Mouse (Mus musculus) G1E (cell line): ENCODE results near the gene Shkbp1. TPM values are rescaled to one million over a fixed set of nuclear protein-coding genes. Genes with fewer than 3 reads are reported as not detected.

Experiments used
- ATAC-seq: 2 replicates; pipeline ENCODE4 v1.8.0; 2016; ENCODE audit warnings: mild to moderate bottlenecking; ENCODE audit not compliant: insufficient number of reproducible peaks, poor library complexity, low FRiP score, severe bottlenecking; ENCODE audit errors: extremely low read depth
- DNase-seq: peaks from one replicate; pipeline ENCODE4 v3.0.0; 2012; ENCODE audit warnings: low spot score
- H3K27me3 ChIP-seq: 2 replicates; pipeline ENCODE4 v1.6.1; 2012; ENCODE audit warnings: mild to moderate bottlenecking, low read length, inconsistent platforms; ENCODE audit not compliant: insufficient read depth
- H3K36me3 ChIP-seq: replicated peaks from 2 replicates; pipeline ENCODE3; 2012; ENCODE audit warnings: mild to moderate bottlenecking, inconsistent platforms
- H3K4me1 ChIP-seq: 2 replicates; pipeline ENCODE4 v1.6.1; 2012; ENCODE audit warnings: low read depth, low read length, inconsistent platforms, mixed read lengths; ENCODE audit not compliant: insufficient read depth
- H3K4me3 ChIP-seq: 2 replicates; pipeline ENCODE4 v1.5.1; 2012; ENCODE audit warnings: low read depth, mild to moderate bottlenecking, inconsistent platforms, low read length, moderate library complexity, mixed read lengths
- H3K9me3 ChIP-seq: replicated peaks from 2 replicates; pipeline ENCODE4 v1.6.1; 2012; ENCODE audit warnings: inconsistent platforms
- CTCF ChIP-seq: IDR thresholded peaks from 2 replicates; pipeline ENCODE4 v1.5.1; 2012; ENCODE audit warnings: low read depth, low read length, inconsistent platforms, mixed read lengths
- GATA1 ChIP-seq: IDR thresholded peaks from 2 replicates; pipeline ENCODE4 v1.6.1; 2012; ENCODE audit warnings: borderline replicate concordance, low read length, inconsistent platforms, mixed read lengths
- GATA2 ChIP-seq: IDR thresholded peaks from 2 replicates; pipeline ENCODE4 v1.6.1; 2012; ENCODE audit warnings: low read depth, low read length, inconsistent platforms, borderline replicate concordance
- POLR2AphosphoS5 ChIP-seq: IDR thresholded peaks from 2 replicates; pipeline ENCODE4 v1.6.1; 2012; ENCODE audit warnings: low read depth, low read length, inconsistent platforms; ENCODE audit not compliant: insufficient replicate concordance
- TAL1 ChIP-seq: conservative IDR thresholded peaks from 2 replicates; pipeline ENCODE4 v1.6.1; 2012; ENCODE audit warnings: low read depth, low read length, inconsistent platforms, mixed read lengths
- polyA plus RNA-seq: library from polyadenylated mRNA; stranded (reverse); fragments of >175 nt; gene quantifications from 2 replicates; pipeline ENCODE4 v1.2.3, GENCODE M21; 2012
- total RNA-seq, 2 experiments: library from RNA; stranded (forward) in 1 of 2; stranded (reverse) in 1 of 2; fragments of 200-1000 nt in 1 of 2; fragments of >200 nt in 1 of 2; fragmentation: Nextera tagmentation in 1 of 2; gene quantifications; 2 replicates each; pipeline ENCODE4 v1.2.3; 2014 to 2017

Shkbp1 gene
- total RNA-seq (2014; fragmentation: Nextera tagmentation) (89.8 and 111 TPM in 2 replicates), total RNA-seq (2017) (27.4 and 29.5 TPM in 2 replicates), polyA plus RNA-seq (218 and 220 TPM in 2 replicates)

GRCm38 (mm10) chr7:27355745-27356240 lies at the start of gene Shkbp1:
Gene Shkbp1, minus strand, starts transcription at chr7:27356019.
- ATAC-seq (peak; percentile 75), DNase-seq (peak; percentile 96)
- H3K27me3 ChIP-seq = no peaks in the 10 kb centered on the region
- H3K4me3 ChIP-seq = peak within 1 kb of the TSS; percentile 81
- peaks cover 31% of the 10 kb centered on the region for H3K36me3 ChIP-seq
- H3K9me3 ChIP-seq = no peaks in the 10 kb centered on the region
- H3K4me1 ChIP-seq = peaks cover 68% of the 10 kb centered on the region
- TF ChIP-seq TAL1 (no peak), POLR2AphosphoS5 (no peak)

DNA sequence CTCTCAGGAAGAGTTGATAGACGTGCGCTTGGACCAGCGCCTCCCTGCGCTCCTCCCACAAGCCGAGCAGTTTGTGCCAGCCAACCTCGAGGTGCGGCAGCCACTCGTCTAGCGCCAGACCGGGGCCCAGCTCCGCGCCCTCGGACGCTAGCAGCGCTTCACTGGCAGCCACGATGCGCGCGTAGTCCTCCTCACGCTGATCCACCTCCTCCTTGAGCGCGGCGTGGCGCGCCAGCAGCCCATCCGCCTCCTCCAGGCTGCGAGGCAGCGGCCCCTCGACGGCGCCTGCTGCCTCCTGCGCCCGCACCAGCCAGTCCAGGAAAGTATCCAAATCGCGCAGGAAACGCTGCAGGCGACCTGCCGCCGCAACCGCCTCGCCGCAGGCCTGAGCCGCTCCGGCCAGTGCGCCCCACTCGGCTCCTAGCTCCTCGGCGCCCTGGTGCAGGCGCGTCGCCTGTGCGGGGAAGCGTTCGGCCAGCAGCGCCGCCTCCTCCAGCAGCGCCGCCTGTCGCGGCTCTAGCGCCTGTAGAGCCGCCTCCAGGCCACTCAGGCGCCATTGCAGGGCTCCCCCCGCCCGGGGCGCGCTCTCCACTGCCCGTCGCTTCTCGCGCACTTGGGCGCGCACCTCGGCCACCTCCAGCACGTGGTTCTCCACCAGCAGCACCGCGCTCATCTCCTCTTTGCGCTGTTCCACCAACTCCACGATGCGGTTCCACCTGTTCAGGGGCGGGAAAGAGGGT lies 48.6 kb upstream of the Shkbp1 start:
- Histone ChIP-seq H3K27me3 (peaks cover 34% of the 10 kb centered on the region), H3K9me3 (peaks cover 27% of the 10 kb centered on the region), H3K4me1 (peaks cover 4% of the 10 kb centered on the region), H3K36me3 (no peaks in the 10 kb centered on the region), H3K4me3 (no peak overlapping the region; the same call in 1 of the 2 replicates)
- ATAC-seq (no peak), DNase-seq (no peak)
- TF ChIP-seq CTCF (no peak), TAL1 (no peak), POLR2AphosphoS5 (no peak)

DNA sequence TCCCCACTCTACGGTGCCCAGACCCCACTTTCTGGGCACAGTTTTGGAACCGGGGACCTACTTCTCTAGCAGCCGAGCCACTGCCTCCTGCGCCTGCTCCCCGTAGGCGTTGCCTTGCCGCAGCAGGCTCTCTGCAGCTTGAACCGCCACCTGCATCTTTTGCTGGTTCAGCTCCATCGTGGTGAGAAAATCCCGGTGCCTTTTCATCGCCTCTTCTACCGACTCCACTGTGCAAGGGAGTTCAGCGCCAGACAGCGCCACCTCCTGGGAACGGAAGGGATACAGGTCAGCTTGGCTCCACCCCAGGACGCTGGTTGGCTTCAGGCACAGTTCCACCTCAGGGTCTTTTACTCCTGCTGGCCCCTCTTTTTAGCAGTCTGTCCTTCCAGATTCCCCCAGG lies 46.9 kb upstream of the Shkbp1 start:
- Histone ChIP-seq H3K36me3 (no peaks in the 10 kb centered on the region), H3K4me1 (peaks cover 4% of the 10 kb centered on the region), H3K4me3 (no peak overlapping the region), H3K9me3 (peaks cover 12% of the 10 kb centered on the region), H3K27me3 (peaks cover 23% of the 10 kb centered on the region)
- peak; percentile 27 for DNase-seq
- ATAC-seq = no peak
- TF ChIP-seq POLR2AphosphoS5 (no peak), CTCF (peak; percentile 43)

DNA sequence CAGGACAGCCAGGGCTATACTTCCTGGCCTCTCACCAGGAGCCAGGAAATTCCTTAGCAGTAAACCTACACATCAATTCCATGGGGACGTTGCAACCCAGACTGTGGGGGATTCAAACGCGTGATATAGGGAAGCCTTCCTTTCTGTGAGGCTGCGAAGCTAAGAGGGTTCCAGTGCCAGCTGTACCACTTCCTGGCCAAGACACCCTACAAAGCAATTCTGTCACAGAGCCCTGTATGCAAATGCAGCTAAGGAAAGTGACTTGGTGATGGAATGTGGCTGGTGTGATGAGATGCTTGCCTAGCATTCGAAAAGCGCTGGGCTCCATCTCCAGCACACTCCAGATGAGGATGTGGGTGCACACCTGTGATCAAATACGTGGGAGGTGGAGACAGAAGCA lies 44.7 kb upstream of the Shkbp1 start:
- DNase-seq (no peak), ATAC-seq (no peak)
- peaks cover 21% of the 10 kb centered on the region for H3K4me1 ChIP-seq
- no peaks in the 10 kb centered on the region for H3K36me3 ChIP-seq
- H3K9me3 ChIP-seq = peaks cover 10% of the 10 kb centered on the region
- peaks cover 40% of the 10 kb centered on the region for H3K27me3 ChIP-seq
- H3K4me3 ChIP-seq = no peak overlapping the region
- no peak for TF ChIP-seq GATA1
- no peak for TF ChIP-seq TAL1
- no peak for TF ChIP-seq POLR2AphosphoS5
- TF ChIP-seq CTCF = no peak
- no peak for TF ChIP-seq GATA2

DNA sequence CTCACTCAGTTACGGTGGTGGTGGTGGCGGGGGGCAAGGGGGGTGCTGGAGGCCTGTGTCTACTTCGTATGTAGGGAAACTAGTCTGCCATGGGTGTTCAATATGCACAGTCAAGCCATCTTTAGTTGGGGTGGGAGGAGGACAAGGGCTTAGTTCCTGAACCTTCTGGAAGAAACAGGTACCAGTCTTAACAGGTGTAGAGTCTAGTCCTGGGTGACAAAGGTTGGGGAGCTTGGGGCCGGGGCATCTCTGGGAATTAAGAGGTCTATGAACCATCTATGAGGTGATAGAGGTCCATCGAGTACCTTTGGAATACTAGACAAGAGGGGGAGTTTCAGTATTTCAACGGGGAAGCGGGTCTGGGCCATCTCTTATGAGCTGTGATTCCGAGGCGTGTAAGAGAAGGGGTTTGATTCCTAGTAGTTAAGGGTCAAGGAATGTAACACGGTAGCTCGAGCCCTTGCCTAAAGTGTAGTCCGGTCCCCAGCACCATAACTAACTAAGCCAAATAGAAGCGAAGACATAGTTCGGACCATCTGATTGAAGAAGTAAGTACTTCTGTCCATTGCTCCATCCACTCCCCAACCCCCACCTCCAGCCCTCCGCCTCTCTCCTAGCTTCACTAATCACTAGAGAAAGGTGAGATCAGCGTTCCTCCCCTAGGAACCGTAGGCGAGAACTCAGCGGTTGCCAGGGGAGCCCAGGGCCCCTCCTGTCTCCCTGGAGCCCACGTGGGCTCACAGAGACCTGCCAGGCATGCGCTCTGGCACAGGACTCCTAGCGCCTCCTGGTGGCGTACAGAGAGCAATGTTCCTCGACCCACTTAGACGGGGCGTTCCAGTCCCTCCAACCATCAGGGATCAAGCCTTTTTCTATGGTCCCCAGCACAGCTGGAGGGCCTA lies 41.5 kb upstream of the Shkbp1 start:
- H3K4me1 ChIP-seq = peaks cover 17% of the 10 kb centered on the region
- no peaks in the 10 kb centered on the region for H3K9me3 ChIP-seq
- no peaks in the 10 kb centered on the region for H3K36me3 ChIP-seq
- DNase-seq = peak; percentile 64
- H3K4me3 ChIP-seq = no peak overlapping the region; the same call in 1 of the 2 replicates
- peaks cover 47% of the 10 kb centered on the region for H3K27me3 ChIP-seq
- TF ChIP-seq CTCF (peak; percentile 73), GATA2 (no peak)
- 0 out of 2 replicates have a peak, but pooled peaks have one; percentile 40 for ATAC-seq

- TF ChIP-seq POLR2AphosphoS5 (no peak), TAL1 (no peak), CTCF (no peak), GATA1 (no peak), GATA2 (no peak)
- H3K27me3 ChIP-seq = peaks cover 49% of the 10 kb centered on the region
- peaks cover 19% of the 10 kb centered on the region for H3K4me1 ChIP-seq
- H3K9me3 ChIP-seq = no peaks in the 10 kb centered on the region
- peak; percentile 47 for DNase-seq
- no peaks in the 10 kb centered on the region for H3K36me3 ChIP-seq
- no peak for ATAC-seq
- H3K4me3 ChIP-seq = peak overlapping the region; percentile 60; the same call in 1 of the 2 replicates
Observed at GRCm38 (mm10) chr7:27396184-27397047, 40.6 kb upstream of the Shkbp1 start.
